Mouse (Mus musculus) layer of hippocampus, adult 18-20 months (tissue): ENCODE results near the gene Rps11. TPM values are rescaled to one million over a fixed set of nuclear protein-coding genes. Genes with fewer than 3 reads are reported as not detected.
A peak's percentile ranks its signal among the peaks of the same experiment; 100 is the strongest.
"Not testable (repeated sequence)": the region's sequence is repeated elsewhere in the genome, so short reads cannot be mapped to it uniquely, and the experiment has no call there.

Experiments
- DNase-seq, 2 experiments: peaks; one replicate each; pipeline ENCODE4 v3.0.0; 2022; ENCODE audit warnings: low spot score in 2 of 2
- long read RNA-seq: library from polyadenylated mRNA; stranded (forward); transcript quantifications from one replicate; pipeline ENCODE4 v2.0.0, GENCODE M21; 2021
- total RNA-seq, 2 experiments: library from RNA; stranded (reverse); gene quantifications; 2 replicates each; pipeline ENCODE4 v1.2.3; 2021

Gene Rps11
- 100 to 1,000 TPM; 481 to 486 TPM for total RNA-seq
- long read RNA-seq, transcript Rps11-201 (5 exons, 661 nt): major isoform, 107 of 109 reads
- long read RNA-seq, partial matches to known transcripts: 1 of 109 reads
- long read RNA-seq, other reads (novel, unspliced or antisense): 1 of 109 reads

GRCm38 (mm10) chr7:45124224-45125143 lies at the start of gene Rps11:
Gene Rps11, minus strand, starts transcription at chr7:45124439.
- peak; percentile 98 to 99 for DNase-seq

- DNase-seq: not testable (repeated sequence)
Measured at GRCm38 (mm10) chr7:45173772-45174171, 49.5 kb upstream of the Rps11 start.

GRCm38 (mm10) chr7:45172974-45173373 lies 48.7 kb upstream of the Rps11 start:
- DNase-seq: peak in 1 of 2 experiments; percentile 53

GRCm38 (mm10) chr7:45169495-45169894 lies 45.3 kb upstream of the Rps11 start:
- peak in 1 of 2 experiments; percentile 78 for DNase-seq

GRCm38 (mm10) chr7:45168656-45169055 lies 44.4 kb upstream of the Rps11 start:
- DNase-seq: peak in 1 of 2 experiments; percentile 22

GRCm38 (mm10) chr7:45167761-45168445 lies 43.7 kb upstream of the Rps11 start:
- DNase-seq: peak; percentile 77 to 84

GRCm38 (mm10) chr7:45166950-45167401 lies 42.7 kb upstream of the Rps11 start:
- peak in 1 of 2 experiments; percentile 82 for DNase-seq

GRCm38 (mm10) chr7:45165701-45166100 lies 41.5 kb upstream of the Rps11 start:
- DNase-seq: no peak

- DNase-seq: peak in 1 of 2 experiments; percentile 30
Measured at GRCm38 (mm10) chr7:45164833-45165232, 40.6 kb upstream of the Rps11 start.

- DNase-seq: peak in 1 of 2 experiments; percentile 74
Measured at GRCm38 (mm10) chr7:45163735-45164490, 39.7 kb upstream of the Rps11 start, which contains the start of gene Slc17a7. Gene Slc17a7, plus strand, starts transcription at chr7:45163949.

- no peak for DNase-seq
Measured at GRCm38 (mm10) chr7:45162996-45163615, 38.9 kb upstream of the Rps11 start.

GRCm38 (mm10) chr7:45162551-45162950 lies 38.3 kb upstream of the Rps11 start:
- DNase-seq: peak in 1 of 2 experiments; percentile 72

GRCm38 (mm10) chr7:45161612-45162473 lies 37.6 kb upstream of the Rps11 start:
- DNase-seq: peak; percentile 97

- no peak for DNase-seq
Measured at GRCm38 (mm10) chr7:45160866-45161265, 36.6 kb upstream of the Rps11 start.

GRCm38 (mm10) chr7:45160316-45160800 lies 36.1 kb upstream of the Rps11 start:
- no peak for DNase-seq

- DNase-seq: no peak
Measured at GRCm38 (mm10) chr7:45158991-45159390, 34.8 kb upstream of the Rps11 start.

GRCm38 (mm10) chr7:45157459-45157858 lies 33.2 kb upstream of the Rps11 start:
- no peak for DNase-seq

GRCm38 (mm10) chr7:45156206-45156605 lies 32.0 kb upstream of the Rps11 start:
- no peak for DNase-seq

GRCm38 (mm10) chr7:45155590-45155989 lies 31.4 kb upstream of the Rps11 start:
- no peak for DNase-seq
